26 mouse cellular contexts compared by ENCODE assay signal in the genomic region with DNA sequence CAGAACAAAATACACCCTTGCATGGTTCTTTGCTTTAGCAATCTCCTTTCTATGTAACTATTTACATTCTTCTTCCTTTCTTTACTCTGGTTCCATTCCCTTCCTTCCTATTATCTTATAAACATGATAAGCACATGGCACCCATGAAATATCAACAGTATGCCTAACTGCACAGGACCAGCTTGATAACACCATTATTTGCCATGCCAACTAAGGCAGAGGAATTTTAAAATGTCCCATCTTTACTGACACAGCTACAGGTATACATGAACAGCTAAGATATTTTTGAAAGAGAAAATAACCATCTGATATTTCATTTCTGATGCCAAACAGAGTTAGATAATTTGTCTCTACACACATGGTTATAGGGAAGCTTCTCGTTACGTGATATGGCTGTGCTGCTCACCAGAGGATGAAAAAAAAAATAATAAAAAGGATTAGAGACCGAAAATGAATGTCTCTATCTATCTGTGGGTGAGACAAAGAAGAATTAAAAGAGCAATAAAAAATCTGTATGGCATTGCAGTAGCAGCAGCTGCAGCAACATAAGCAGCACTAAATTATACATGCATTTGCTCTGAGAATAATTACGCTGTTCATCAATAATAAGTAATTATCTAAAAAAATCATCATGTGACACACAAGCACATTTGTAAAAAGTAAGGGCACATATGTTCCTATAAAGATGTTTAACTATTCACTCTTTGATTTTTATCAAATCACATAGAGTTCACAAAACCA.
DNase-seq lines count a peak whose midpoint lies in the region; ATAC-seq and TF ChIP-seq lines count a peak whose summit lies in the region.
"Had no signal": no experiment of that assay in that cellular context is flagged by ENCODE, and none has a peak within 500 bp of the region (broad histone marks: within the 10 kb centered on the region; RNA-seq: fewer than 3 reads in every experiment).

No protein-coding gene starts in this region.

- H3K36me3 ChIP-seq in forebrain, embryonic 14.5 days (ENCODE audit: control insufficient read depth, insufficient read depth, low read length), result no peaks in the 10 kb centered on the region
- no peaks in the 10 kb centered on the region for H3K36me3 ChIP-seq in forebrain, embryonic 11.5 days (ENCODE audit: control insufficient read depth, insufficient read depth, low read length)
- H3K36me3 ChIP-seq in neural tube, embryonic 13.5 days, result no peaks in the 10 kb centered on the region
- H3K36me3 ChIP-seq in midbrain, embryonic 16.5 days (ENCODE audit: control insufficient read depth, insufficient read depth, low read length), result no peaks in the 10 kb centered on the region
- H3K36me3 ChIP-seq: G1E; heart, embryonic 12.5 days; heart, embryonic 15.5 days; hindbrain, embryonic 10.5 days; hindbrain, embryonic 13.5 days; intestine, embryonic 15.5 days had no signal

- no peaks in the 10 kb centered on the region for H3K27me3 ChIP-seq in forebrain, embryonic 14.5 days (replicated peaks; ENCODE audit: control insufficient read depth, insufficient read depth, low read length)
- no peaks in the 10 kb centered on the region for H3K27me3 ChIP-seq in forebrain, embryonic 11.5 days (ENCODE audit: control insufficient read depth, insufficient read depth, low read length)
- H3K27me3 ChIP-seq in neural tube, embryonic 13.5 days, result no peaks in the 10 kb centered on the region
- no peaks in the 10 kb centered on the region for H3K27me3 ChIP-seq in midbrain, embryonic 16.5 days (ENCODE audit: control insufficient read depth, insufficient read depth, low read depth, low read length)
- H3K27me3 ChIP-seq: CH12.LX; heart, embryonic 12.5 days; heart, embryonic 15.5 days; hindbrain, embryonic 13.5 days; intestine, embryonic 15.5 days had no signal

- H3K4me1 ChIP-seq in forebrain, embryonic 14.5 days (ENCODE audit: control insufficient read depth, insufficient read depth, low read length), result no peaks in the 10 kb centered on the region
- H3K4me1 ChIP-seq in forebrain, embryonic 11.5 days (replicated peaks; ENCODE audit: control insufficient read depth, insufficient read depth, low read length), result no peaks in the 10 kb centered on the region
- H3K4me1 ChIP-seq in neural tube, embryonic 13.5 days (replicated peaks), result no peaks in the 10 kb centered on the region
- no peaks in the 10 kb centered on the region for H3K4me1 ChIP-seq in midbrain, embryonic 16.5 days (ENCODE audit: control insufficient read depth, insufficient read depth, low read length)
- H3K4me1 ChIP-seq: heart, embryonic 12.5 days; heart, embryonic 15.5 days; hindbrain, embryonic 10.5 days; hindbrain, embryonic 13.5 days; intestine, embryonic 15.5 days had no signal

- H3K9me3 ChIP-seq in forebrain, embryonic 14.5 days (replicated peaks; ENCODE audit: control insufficient read depth, low read length), result no peaks in the 10 kb centered on the region
- H3K9me3 ChIP-seq in forebrain, embryonic 11.5 days (ENCODE audit: control insufficient read depth, low read length), result no peaks in the 10 kb centered on the region; the same call in 1 of the 2 replicates
- 0 out of 2 replicates have a peak, but pooled peaks cover 7% of the 10 kb centered on the region for H3K9me3 ChIP-seq in neural tube, embryonic 13.5 days
- H3K9me3 ChIP-seq in midbrain, embryonic 16.5 days (replicated peaks; ENCODE audit: control insufficient read depth, low read length, poor library complexity, severe bottlenecking), result no peaks in the 10 kb centered on the region
- H3K9me3 ChIP-seq: heart, embryonic 12.5 days; heart, embryonic 15.5 days; hindbrain, embryonic 10.5 days; intestine, embryonic 15.5 days had no signal

- H3K27ac ChIP-seq in forebrain, embryonic 14.5 days (ENCODE audit: low read depth, low read length), result no peak overlapping the region
- no peak overlapping the region for H3K27ac ChIP-seq in forebrain, embryonic 11.5 days (ENCODE audit: low read depth, low read length)
- H3K27ac ChIP-seq in neural tube, embryonic 13.5 days (replicated peaks), result 0 out of 2 replicates have a peak overlapping the region, but pooled peaks have one; percentile 10
- no peak overlapping the region for H3K27ac ChIP-seq in midbrain, embryonic 16.5 days (ENCODE audit: low read length)
- H3K27ac ChIP-seq: heart, embryonic 15.5 days; hindbrain, embryonic 10.5 days; hindbrain, embryonic 13.5 days; intestine, embryonic 15.5 days had no signal

- H3K9ac ChIP-seq in forebrain, embryonic 14.5 days (ENCODE audit: low read length), result no peak overlapping the region
- no peak overlapping the region for H3K9ac ChIP-seq in forebrain, embryonic 11.5 days (ENCODE audit: low read length)
- no peak overlapping the region for H3K9ac ChIP-seq in neural tube, embryonic 13.5 days
- no peak overlapping the region for H3K9ac ChIP-seq in midbrain, embryonic 16.5 days (ENCODE audit: low read depth, low read length)
- H3K9ac ChIP-seq: heart, embryonic 12.5 days; heart, embryonic 15.5 days; hindbrain, embryonic 13.5 days; intestine, embryonic 15.5 days had no signal

- no peak for TF ChIP-seq CTCF in brain, embryonic 14.5 days (IDR thresholded peaks at IDR 0.05; ENCODE audit: borderline replicate concordance, extremely low read depth, insufficient read depth, insufficient read length)

- peak; percentile 73 for DNase-seq in forebrain, embryonic 14.5 days (ENCODE audit: low spot score)
- DNase-seq in forebrain, embryonic 11.5 days (ENCODE audit: low spot score), result no peak
- no peak for DNase-seq in neural tube, embryonic 10.5 days (ENCODE audit: extremely low spot score, low spot score)
- DNase-seq in brain, embryonic 14.5 days (ENCODE audit: low read depth), result peak; percentile 69
- DNase-seq in spleen, adult 12 weeks (ENCODE audit: low spot score), result no peak
- DNase-seq: adrenal gland, adult 2 months; adrenal gland, postnatal 14 days; B cell, adult 2 months; cerebellum, adult 11-12 months; cerebellum, adult 8-10 months; cerebellum, postnatal 10 days; cerebellum, postnatal 36 days; gastrocnemius, postnatal 25 days; heart, adult 18-20 months; heart, postnatal 10 days; heart, postnatal 36 days had no signal

- H3K4me3 ChIP-seq in forebrain, embryonic 14.5 days (ENCODE audit: low read depth, low read length), result no peak overlapping the region
- H3K4me3 ChIP-seq in forebrain, embryonic 11.5 days (ENCODE audit: low read depth, low read length), result no peak overlapping the region
- H3K4me3 ChIP-seq in neural tube, embryonic 13.5 days, result no peak overlapping the region
- no peak overlapping the region for H3K4me3 ChIP-seq in midbrain, embryonic 16.5 days (ENCODE audit: low read depth, low read length)
- H3K4me3 ChIP-seq: heart, embryonic 12.5 days; heart, embryonic 15.5 days; hindbrain, embryonic 10.5 days; hindbrain, embryonic 13.5 days; intestine, embryonic 15.5 days had no signal

- 64% methylated on average over 4 of the region's 4 CpGs for WGBS in forebrain, embryonic 14.5 days
- WGBS in forebrain, embryonic 11.5 days, result 85% methylated on average over 4 of the region's 4 CpGs
- 47% methylated on average over 4 of the region's 4 CpGs for WGBS in neural tube, embryonic 13.5 days
- 69% methylated on average over 4 of the region's 4 CpGs for WGBS in midbrain, embryonic 16.5 days

- peak; percentile 85 for ATAC-seq in forebrain, embryonic 14.5 days
- ATAC-seq in forebrain, embryonic 11.5 days (replicated peaks; ENCODE audit: low FRiP score), result no peak
- no peak for ATAC-seq in neural tube, embryonic 13.5 days (ENCODE audit: low read depth)
- ATAC-seq in midbrain, embryonic 16.5 days, result no peak
- ATAC-seq: hindbrain, embryonic 16.5 days; intestine, embryonic 15.5 days had no signal

- TF ChIP-seq POLR2A in brain, embryonic 14.5 days (IDR thresholded peaks at IDR 0.05; ENCODE audit: borderline replicate concordance, extremely low read depth, insufficient read depth, insufficient read length, poor library complexity, severe bottlenecking), result no peak

- no peak overlapping the region for H3K4me2 ChIP-seq in forebrain, embryonic 14.5 days (ENCODE audit: low read length)
- no peak overlapping the region for H3K4me2 ChIP-seq in forebrain, embryonic 11.5 days (ENCODE audit: low read depth, low read length, severe bottlenecking)
- H3K4me2 ChIP-seq in neural tube, embryonic 13.5 days, result no peak overlapping the region
- no peak overlapping the region for H3K4me2 ChIP-seq in midbrain, embryonic 16.5 days (ENCODE audit: low read length)
- H3K4me2 ChIP-seq: heart, embryonic 12.5 days; heart, embryonic 15.5 days; hindbrain, embryonic 13.5 days; intestine, embryonic 15.5 days had no signal

Comparison
In these comparisons a context has a peak if more than half of its experiments do, and no peak if none do; other contexts are left out.
1. DNase-seq: peak in forebrain, embryonic 14.5 days (single experiment) and brain, embryonic 14.5 days (single experiment); none in forebrain, embryonic 11.5 days (single experiment), neural tube, embryonic 10.5 days (single experiment) and spleen, adult 12 weeks (single experiment).